Mouse (Mus musculus): Measurements from ENCODE around the gene Bri3. TPM values are rescaled to one million over a fixed set of nuclear protein-coding genes. Genes with fewer than 3 reads are reported as not detected.

The Bri3 gene
- polyA plus RNA-seq, 1 experiment: 76.9 TPM

DNA sequence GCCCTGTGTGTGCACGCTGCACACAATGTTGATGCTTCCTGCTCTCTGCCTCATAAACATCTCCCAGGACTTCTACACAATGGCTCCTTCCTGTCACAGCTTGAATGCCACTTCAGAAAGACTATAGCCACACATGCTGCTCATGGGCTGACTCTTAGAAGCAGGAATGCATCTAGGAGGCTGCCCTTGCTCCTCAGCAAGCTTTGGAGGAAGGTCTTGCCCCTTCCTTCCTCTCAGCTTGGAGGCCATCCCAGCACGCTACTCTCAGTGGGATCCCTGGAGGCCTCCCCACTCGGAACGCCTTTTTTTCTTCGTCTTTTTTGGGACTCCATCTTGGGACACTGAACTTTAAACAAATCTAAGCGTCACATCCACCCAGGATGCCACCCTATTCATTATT is 30.7 kb downstream of the Bri3 start:
- no peaks in the 10 kb centered on the region for H3K27me3 ChIP-seq (ENCODE audit: control insufficient read depth, insufficient read depth, low read length)
- no peak overlapping the region for H3K27ac ChIP-seq (ENCODE audit: control insufficient read depth, insufficient read depth, low read length)
- H3K4me3 ChIP-seq (ENCODE audit: control insufficient read depth, insufficient read depth, low read length): no peak overlapping the region
- 92% methylated on average over 6 of the region's 6 CpGs for WGBS
- no peak for DNase-seq
- TF ChIP-seq CTCF (IDR thresholded peaks at IDR 0.05; ENCODE audit: borderline replicate concordance, control insufficient read depth, extremely low read depth, insufficient read depth, low read length, poor library complexity) (no peak), POLR2A (IDR thresholded peaks at IDR 0.05; ENCODE audit: control insufficient read depth, extremely low read depth, insufficient read depth, low read length, poor library complexity) (no peak)
- peaks cover 19% of the 10 kb centered on the region for H3K4me1 ChIP-seq (replicated peaks; ENCODE audit: control insufficient read depth, insufficient read depth, low read length)
- no peaks in the 10 kb centered on the region for H3K36me3 ChIP-seq (ENCODE audit: control insufficient read depth, insufficient read depth, low read length)

DNA sequence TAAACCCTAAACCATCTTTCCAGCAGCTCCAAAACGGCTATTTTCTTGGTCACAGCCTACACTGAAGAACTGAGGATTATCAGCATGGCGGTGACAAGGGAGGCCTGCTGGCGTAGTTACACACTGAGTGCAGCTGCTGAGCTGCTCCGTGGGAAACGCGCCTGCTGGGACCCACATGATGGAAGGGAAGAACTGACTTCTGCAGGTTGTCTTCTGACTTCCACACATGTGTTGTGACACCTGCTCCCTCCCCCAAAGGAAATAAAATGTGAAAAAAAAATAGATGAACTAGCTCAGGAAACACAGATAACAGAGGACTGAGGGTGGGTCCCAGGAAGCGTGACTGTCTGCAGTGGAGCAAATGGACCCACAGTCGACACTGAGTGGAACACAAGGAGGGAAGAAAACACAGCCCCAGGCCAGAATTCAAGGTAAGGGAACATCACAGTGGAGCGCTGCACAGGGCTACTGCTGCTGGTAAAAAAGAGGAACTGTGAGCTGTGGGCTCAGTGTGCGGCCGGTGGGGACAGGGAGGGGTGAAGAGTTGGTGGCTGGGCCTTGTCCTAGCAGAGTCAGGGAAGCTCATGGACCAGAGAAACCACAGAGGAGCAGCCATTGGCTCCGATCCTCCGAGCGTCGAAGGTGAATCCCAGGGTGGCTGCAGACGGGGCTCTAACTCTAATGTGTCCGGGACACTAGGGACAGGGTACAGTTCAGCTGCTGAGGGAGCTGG is 32.8 kb downstream of the Bri3 start:
- peak overlapping the region; percentile 33; the same call in 1 of the 2 replicates for H3K27ac ChIP-seq (ENCODE audit: control insufficient read depth, insufficient read depth, low read length)
- peaks cover 19% of the 10 kb centered on the region for H3K4me1 ChIP-seq (replicated peaks; ENCODE audit: control insufficient read depth, insufficient read depth, low read length)
- TF ChIP-seq POLR2A (IDR thresholded peaks at IDR 0.05; ENCODE audit: control insufficient read depth, extremely low read depth, insufficient read depth, low read length, poor library complexity): 0 out of 2 replicates have a peak, but pooled peaks have one; percentile 11
- TF ChIP-seq CTCF (IDR thresholded peaks at IDR 0.05; ENCODE audit: borderline replicate concordance, control insufficient read depth, extremely low read depth, insufficient read depth, low read length, poor library complexity): no peak
- WGBS: 12% methylated on average over 17 of the region's 17 CpGs
- no peak for DNase-seq
- H3K36me3 ChIP-seq (ENCODE audit: control insufficient read depth, insufficient read depth, low read length): no peaks in the 10 kb centered on the region
- H3K4me3 ChIP-seq (ENCODE audit: control insufficient read depth, insufficient read depth, low read length): peak overlapping the region; percentile 37
- no peaks in the 10 kb centered on the region for H3K27me3 ChIP-seq (ENCODE audit: control insufficient read depth, insufficient read depth, low read length)

DNA sequence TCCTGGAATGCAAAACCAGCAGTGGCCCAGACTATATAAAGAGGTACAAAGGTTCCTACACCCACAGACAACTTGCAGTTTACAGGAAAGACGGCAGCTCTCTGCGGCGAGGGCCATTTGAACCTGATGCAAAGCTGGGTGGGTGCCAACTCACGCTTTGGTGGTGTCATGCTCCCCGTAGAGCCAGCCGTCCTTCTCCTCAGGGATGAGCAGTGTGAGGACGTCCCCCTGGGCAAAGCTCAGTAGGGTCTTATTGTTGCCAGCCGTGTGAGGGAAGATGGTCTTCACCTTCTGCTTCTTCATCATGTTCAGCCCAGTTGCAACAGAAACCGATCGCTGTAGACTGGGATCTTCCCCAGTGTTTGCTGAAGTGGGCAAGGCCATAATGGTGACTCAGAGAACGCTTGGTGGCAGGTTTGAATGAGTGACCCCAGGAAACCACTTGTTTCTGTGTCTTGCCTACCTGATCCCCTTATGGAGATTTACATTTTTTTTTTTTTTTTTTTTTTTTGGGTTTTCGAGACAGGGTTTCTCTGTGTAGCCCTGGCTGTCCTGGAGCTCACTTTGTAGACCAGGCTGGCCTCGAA is 34.2 kb downstream of the Bri3 start:
- Histone ChIP-seq H3K27ac (ENCODE audit: control insufficient read depth, insufficient read depth, low read length) (no peak overlapping the region), H3K27me3 (ENCODE audit: control insufficient read depth, insufficient read depth, low read length) (no peaks in the 10 kb centered on the region), H3K36me3 (ENCODE audit: control insufficient read depth, insufficient read depth, low read length) (no peaks in the 10 kb centered on the region), H3K4me3 (ENCODE audit: control insufficient read depth, insufficient read depth, low read length) (no peak overlapping the region), H3K4me1 (replicated peaks; ENCODE audit: control insufficient read depth, insufficient read depth, low read length) (peaks cover 22% of the 10 kb centered on the region)
- WGBS: 89% methylated on average over 12 of the region's 13 CpGs
- DNase-seq: no peak
- TF ChIP-seq CTCF (IDR thresholded peaks at IDR 0.05; ENCODE audit: borderline replicate concordance, control insufficient read depth, extremely low read depth, insufficient read depth, low read length, poor library complexity) (no peak), POLR2A (IDR thresholded peaks at IDR 0.05; ENCODE audit: control insufficient read depth, extremely low read depth, insufficient read depth, low read length, poor library complexity) (no peak)

DNA sequence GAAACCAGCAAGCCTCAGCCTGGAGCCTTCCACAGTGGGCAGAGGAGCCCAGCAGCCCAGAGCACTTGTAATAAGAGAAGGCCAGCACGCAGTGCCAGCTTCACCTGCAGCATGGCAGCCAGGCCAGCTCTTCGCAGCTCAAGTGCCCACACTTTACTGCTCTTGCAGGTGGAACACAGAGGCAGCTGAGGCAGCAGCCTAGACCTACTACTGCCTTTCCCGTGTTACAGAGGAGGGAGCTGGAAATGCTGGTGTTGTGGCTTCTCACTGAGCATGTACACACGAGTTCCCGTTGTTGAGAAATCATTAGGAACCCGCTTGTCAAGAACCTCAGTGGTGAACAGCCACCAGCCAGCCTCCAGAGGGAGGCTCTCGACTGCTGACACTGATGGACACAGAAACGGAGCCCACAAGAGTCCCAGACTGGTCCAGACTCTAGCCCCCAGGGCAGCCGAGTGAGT is 34.9 kb downstream of the Bri3 start:
- Histone ChIP-seq H3K4me3 (ENCODE audit: control insufficient read depth, insufficient read depth, low read length) (no peak overlapping the region), H3K36me3 (ENCODE audit: control insufficient read depth, insufficient read depth, low read length) (no peaks in the 10 kb centered on the region), H3K4me1 (replicated peaks; ENCODE audit: control insufficient read depth, insufficient read depth, low read length) (peaks cover 24% of the 10 kb centered on the region), H3K27ac (ENCODE audit: control insufficient read depth, insufficient read depth, low read length) (no peak overlapping the region), H3K27me3 (ENCODE audit: control insufficient read depth, insufficient read depth, low read length) (no peaks in the 10 kb centered on the region)
- 80% methylated on average over 9 of the region's 9 CpGs for WGBS
- TF ChIP-seq CTCF (IDR thresholded peaks at IDR 0.05; ENCODE audit: borderline replicate concordance, control insufficient read depth, extremely low read depth, insufficient read depth, low read length, poor library complexity) (no peak), POLR2A (IDR thresholded peaks at IDR 0.05; ENCODE audit: control insufficient read depth, extremely low read depth, insufficient read depth, low read length, poor library complexity) (no peak)
- DNase-seq: no peak

DNA sequence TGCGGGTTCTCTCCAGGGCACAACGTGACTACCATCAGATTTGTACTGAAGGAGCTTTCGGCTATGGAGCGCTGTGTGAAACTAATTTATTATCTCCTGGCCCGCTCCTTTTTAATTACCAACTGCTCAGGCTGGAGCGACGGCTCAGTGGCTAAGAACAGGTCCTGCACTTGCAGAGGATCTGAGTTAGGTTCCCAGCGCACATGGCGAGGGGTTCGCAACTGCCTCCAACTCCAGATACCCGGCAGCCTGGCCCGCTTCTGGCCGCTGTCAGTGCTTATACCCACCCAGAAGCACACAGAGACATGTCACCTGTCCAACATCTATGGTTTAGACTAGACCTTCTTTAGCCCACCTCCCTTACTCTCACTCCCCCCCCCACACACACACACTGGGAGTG is 35.7 kb downstream of the Bri3 start:
- TF ChIP-seq POLR2A (IDR thresholded peaks at IDR 0.05; ENCODE audit: control insufficient read depth, extremely low read depth, insufficient read depth, low read length, poor library complexity) (no peak), CTCF (IDR thresholded peaks at IDR 0.05; ENCODE audit: borderline replicate concordance, control insufficient read depth, extremely low read depth, insufficient read depth, low read length, poor library complexity) (no peak)
- Histone ChIP-seq H3K27me3 (ENCODE audit: control insufficient read depth, insufficient read depth, low read length) (no peaks in the 10 kb centered on the region), H3K27ac (ENCODE audit: control insufficient read depth, insufficient read depth, low read length) (no peak overlapping the region), H3K4me1 (replicated peaks; ENCODE audit: control insufficient read depth, insufficient read depth, low read length) (peaks cover 25% of the 10 kb centered on the region), H3K36me3 (ENCODE audit: control insufficient read depth, insufficient read depth, low read length) (no peaks in the 10 kb centered on the region), H3K4me3 (ENCODE audit: control insufficient read depth, insufficient read depth, low read length) (no peak overlapping the region)
- no peak for DNase-seq
- WGBS: 98% methylated on average over 13 of the region's 13 CpGs

DNA sequence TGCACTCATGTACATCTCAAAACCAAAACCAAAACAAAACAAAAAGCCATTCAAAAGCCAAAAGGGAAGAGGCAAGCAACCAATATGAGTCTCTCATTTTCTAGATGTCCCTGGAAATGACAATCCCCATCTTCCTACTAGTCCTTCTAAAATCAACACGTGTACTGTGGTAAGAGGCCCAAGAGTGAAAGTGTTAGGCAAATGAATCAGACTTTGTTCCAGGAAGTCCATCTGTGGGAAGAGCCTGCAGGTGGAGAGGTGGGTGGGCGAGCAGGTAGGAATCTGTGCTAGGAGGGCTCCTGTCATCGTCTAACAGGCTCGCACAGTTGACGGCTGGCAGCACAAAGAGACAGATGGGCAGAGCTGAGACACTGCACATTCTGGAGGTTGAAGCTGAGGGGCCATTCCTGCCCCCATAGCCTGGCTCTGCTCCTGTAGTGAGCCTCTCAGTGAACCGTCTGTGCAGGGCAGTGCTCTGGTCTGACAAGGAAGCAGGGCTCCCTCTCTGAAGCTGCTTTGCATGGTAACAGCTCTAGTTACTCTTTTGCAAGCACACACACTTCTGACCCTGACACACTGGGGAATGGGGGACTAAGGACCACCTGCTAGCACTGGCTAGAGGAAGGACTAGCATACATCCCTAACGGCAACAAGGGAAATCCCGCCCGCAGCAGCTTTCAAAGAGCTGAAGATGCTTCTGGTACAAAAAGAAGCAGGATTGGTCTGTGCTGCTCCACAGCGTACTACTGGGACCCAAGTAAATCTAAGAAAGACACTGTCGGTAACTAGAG is 38.4 kb downstream of the Bri3 start:
- Histone ChIP-seq H3K4me3 (ENCODE audit: control insufficient read depth, insufficient read depth, low read length) (no peak overlapping the region), H3K27ac (ENCODE audit: control insufficient read depth, insufficient read depth, low read length) (no peak overlapping the region), H3K27me3 (ENCODE audit: control insufficient read depth, insufficient read depth, low read length) (no peaks in the 10 kb centered on the region), H3K4me1 (replicated peaks; ENCODE audit: control insufficient read depth, insufficient read depth, low read length) (peaks cover 11% of the 10 kb centered on the region), H3K36me3 (ENCODE audit: control insufficient read depth, insufficient read depth, low read length) (no peaks in the 10 kb centered on the region)
- no peak for DNase-seq
- 82% methylated on average over 11 of the region's 11 CpGs for WGBS
- TF ChIP-seq POLR2A (IDR thresholded peaks at IDR 0.05; ENCODE audit: control insufficient read depth, extremely low read depth, insufficient read depth, low read length, poor library complexity) (no peak), CTCF (IDR thresholded peaks at IDR 0.05; ENCODE audit: borderline replicate concordance, control insufficient read depth, extremely low read depth, insufficient read depth, low read length, poor library complexity) (no peak)

Data from thymus, adult 2 months (tissue).